Mouse (Mus musculus): ENCODE results near the gene Samd5. TPM values are rescaled to one million over a fixed set of nuclear protein-coding genes. Genes with fewer than 3 reads are reported as not detected.

Gene Samd5
- polyA plus RNA-seq, 1 experiment from 2014 or later, result 15.3 TPM

GRCm38 (mm10) chr10:9676418-9676786 lies 1.4 kb upstream of the Samd5 start:
- H3K4me3 ChIP-seq (ENCODE audit: low read depth, low read length), result no peak overlapping the region

GRCm38 (mm10) chr10:9675550-9676417 lies 776 bp upstream of the Samd5 start:
- no peaks in the 10 kb centered on the region for H3K36me3 ChIP-seq (ENCODE audit: insufficient read depth)
- no peak for TF ChIP-seq CTCF (IDR thresholded peaks at IDR 0.05; ENCODE audit: low read depth)
- DNase-seq (peak; percentile 56), ATAC-seq (ENCODE audit: insufficient read depth) (peak; percentile 64)
- H3K27ac ChIP-seq (ENCODE audit: low read depth), result no peak overlapping the region
- WGBS, result 5% methylated on average over 36 of the region's 36 CpGs
- H3K9me3 ChIP-seq (ENCODE audit: low read depth, low read length), result no peaks in the 10 kb centered on the region
- H3K9ac ChIP-seq, result peak overlapping the region; percentile 64
- H3K4me3 ChIP-seq (ENCODE audit: low read depth, low read length), result peak overlapping the region; percentile 71
- H3K27me3 ChIP-seq (ENCODE audit: insufficient read depth, low read length), result no peaks in the 10 kb centered on the region
- no peaks in the 10 kb centered on the region for H3K4me1 ChIP-seq (ENCODE audit: insufficient read depth)
- peak overlapping the region; percentile 93 for H3K4me2 ChIP-seq

More at GRCm38 (mm10) chr10:9676418-9676786, 1.4 kb upstream of the Samd5 start:
- no peak overlapping the region for H3K27ac ChIP-seq (ENCODE audit: low read depth)
- H3K27me3 ChIP-seq (ENCODE audit: insufficient read depth, low read length), result no peaks in the 10 kb centered on the region
- peak overlapping the region; percentile 93 for H3K4me2 ChIP-seq
- no peaks in the 10 kb centered on the region for H3K4me1 ChIP-seq (ENCODE audit: insufficient read depth)
- H3K36me3 ChIP-seq (ENCODE audit: insufficient read depth), result no peaks in the 10 kb centered on the region
- no peak for TF ChIP-seq CTCF (IDR thresholded peaks at IDR 0.05; ENCODE audit: low read depth)
- peak; percentile 10 for DNase-seq
- no peak overlapping the region for H3K9ac ChIP-seq
- ATAC-seq (ENCODE audit: insufficient read depth), result no peak
- H3K9me3 ChIP-seq (ENCODE audit: low read depth, low read length), result no peaks in the 10 kb centered on the region
- 11% methylated on average over 7 of the region's 7 CpGs for WGBS

- Histone ChIP-seq H3K27ac (ENCODE audit: low read depth) (no peak overlapping the region), H3K4me3 (ENCODE audit: low read depth, low read length) (peak overlapping the region; percentile 71), H3K4me2 (peak overlapping the region; percentile 93), H3K4me1 (ENCODE audit: insufficient read depth) (no peaks in the 10 kb centered on the region), H3K27me3 (ENCODE audit: insufficient read depth, low read length) (no peaks in the 10 kb centered on the region), H3K9me3 (ENCODE audit: low read depth, low read length) (no peaks in the 10 kb centered on the region), H3K36me3 (ENCODE audit: insufficient read depth) (no peaks in the 10 kb centered on the region), H3K9ac (no peak overlapping the region)
- DNase-seq (no peak), ATAC-seq (ENCODE audit: insufficient read depth) (no peak)
- no peak for TF ChIP-seq CTCF (IDR thresholded peaks at IDR 0.05; ENCODE audit: low read depth)
Observed at GRCm38 (mm10) chr10:9673276-9673675, 1.7 kb downstream of the Samd5 start.

DNA sequence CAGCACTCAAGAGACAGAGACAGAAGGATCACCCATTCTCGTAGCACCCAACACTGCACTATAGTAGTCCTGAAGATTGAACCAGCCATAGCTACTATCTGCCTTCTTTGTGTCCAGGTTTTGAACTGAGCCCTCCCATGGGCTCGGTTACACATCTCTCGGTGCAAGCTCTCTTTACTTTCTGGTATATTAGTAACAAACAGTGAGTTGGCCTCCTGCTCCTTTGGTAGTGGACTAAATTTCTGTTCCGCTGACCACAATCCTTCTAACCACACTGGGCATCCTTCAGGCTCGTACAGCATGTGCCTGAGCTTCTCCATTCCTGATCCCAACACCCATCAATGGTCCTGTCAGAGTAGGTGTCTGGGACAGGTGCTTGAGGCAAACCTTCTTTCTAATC lies 2.3 kb downstream of the Samd5 start:
- Histone ChIP-seq H3K4me1 (ENCODE audit: insufficient read depth) (no peaks in the 10 kb centered on the region), H3K4me2 (peak overlapping the region; percentile 93), H3K9me3 (ENCODE audit: low read depth, low read length) (no peaks in the 10 kb centered on the region), H3K9ac (no peak overlapping the region; the same call in 1 of the 2 replicates), H3K4me3 (ENCODE audit: low read depth, low read length) (peak overlapping the region; percentile 71), H3K27me3 (ENCODE audit: insufficient read depth, low read length) (no peaks in the 10 kb centered on the region), H3K27ac (ENCODE audit: low read depth) (no peak overlapping the region), H3K36me3 (ENCODE audit: insufficient read depth) (no peaks in the 10 kb centered on the region)
- ATAC-seq (ENCODE audit: insufficient read depth) (no peak), DNase-seq (no peak)
- TF ChIP-seq CTCF (IDR thresholded peaks at IDR 0.05; ENCODE audit: low read depth), result no peak
- WGBS, result 83% methylated on average over 5 of the region's 5 CpGs

- ATAC-seq (ENCODE audit: insufficient read depth) (no peak), DNase-seq (peak; percentile 72)
- TF ChIP-seq CTCF (IDR thresholded peaks at IDR 0.05; ENCODE audit: low read depth), result no peak
- H3K27me3 ChIP-seq (ENCODE audit: insufficient read depth, low read length), result no peaks in the 10 kb centered on the region
- H3K9ac ChIP-seq, result no peak overlapping the region
- H3K4me2 ChIP-seq, result no peak overlapping the region
- H3K27ac ChIP-seq (ENCODE audit: low read depth), result no peak overlapping the region
- H3K9me3 ChIP-seq (ENCODE audit: low read depth, low read length), result no peaks in the 10 kb centered on the region
- H3K36me3 ChIP-seq (ENCODE audit: insufficient read depth), result no peaks in the 10 kb centered on the region
- H3K4me3 ChIP-seq (ENCODE audit: low read depth, low read length), result no peak overlapping the region
- 67% methylated on average over 6 of the region's 6 CpGs for WGBS
- H3K4me1 ChIP-seq (ENCODE audit: insufficient read depth), result no peaks in the 10 kb centered on the region
Observed at GRCm38 (mm10) chr10:9670351-9670750, 4.7 kb downstream of the Samd5 start.

DNA sequence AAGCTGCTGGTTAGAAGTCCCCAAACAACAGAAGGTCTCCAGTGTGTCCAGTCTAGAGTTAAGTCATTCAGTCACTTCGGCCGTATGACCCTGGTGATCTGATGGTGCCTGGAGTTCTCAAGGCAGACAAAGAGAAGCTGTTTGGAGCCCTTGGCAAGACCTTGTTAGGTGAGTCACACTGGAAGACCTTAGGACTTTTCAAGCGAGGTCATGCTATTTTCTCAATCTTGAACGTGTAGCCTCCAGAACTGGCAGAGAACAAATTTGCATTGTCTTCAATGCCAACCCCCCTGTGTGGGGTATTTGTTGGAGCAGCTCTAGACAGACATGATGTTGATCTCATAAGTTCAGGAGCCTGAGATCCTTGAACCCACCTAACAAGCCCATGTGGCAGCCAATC lies 6.2 kb downstream of the Samd5 start:
- Histone ChIP-seq H3K27ac (ENCODE audit: low read depth) (no peak overlapping the region), H3K27me3 (ENCODE audit: insufficient read depth, low read length) (no peaks in the 10 kb centered on the region), H3K4me1 (ENCODE audit: insufficient read depth) (no peaks in the 10 kb centered on the region), H3K9ac (no peak overlapping the region), H3K4me3 (ENCODE audit: low read depth, low read length) (no peak overlapping the region), H3K9me3 (ENCODE audit: low read depth, low read length) (no peaks in the 10 kb centered on the region), H3K36me3 (ENCODE audit: insufficient read depth) (no peaks in the 10 kb centered on the region), H3K4me2 (no peak overlapping the region)
- no peak for TF ChIP-seq CTCF (IDR thresholded peaks at IDR 0.05; ENCODE audit: low read depth)
- DNase-seq (no peak), ATAC-seq (ENCODE audit: insufficient read depth) (no peak)
- 75% methylated on average over 4 of the region's 4 CpGs for WGBS

- H3K4me3 ChIP-seq (ENCODE audit: low read depth, low read length), result no peak overlapping the region
- no peaks in the 10 kb centered on the region for H3K36me3 ChIP-seq (ENCODE audit: insufficient read depth)
- H3K4me2 ChIP-seq, result no peak overlapping the region
- no peaks in the 10 kb centered on the region; the same call in 1 of the 2 replicates for H3K4me1 ChIP-seq (ENCODE audit: insufficient read depth)
- no peak overlapping the region for H3K27ac ChIP-seq (ENCODE audit: low read depth)
- WGBS, result 78% methylated on average over 5 of the region's 5 CpGs
- no peaks in the 10 kb centered on the region for H3K9me3 ChIP-seq (ENCODE audit: low read depth, low read length)
- no peak for DNase-seq
- ATAC-seq (ENCODE audit: insufficient read depth), result no peak
- no peaks in the 10 kb centered on the region for H3K27me3 ChIP-seq (ENCODE audit: insufficient read depth, low read length)
- TF ChIP-seq CTCF (IDR thresholded peaks at IDR 0.05; ENCODE audit: low read depth), result no peak
- no peak overlapping the region for H3K9ac ChIP-seq
Observed at GRCm38 (mm10) chr10:9652946-9653345, 22.1 kb downstream of the Samd5 start.

Measured in lung, embryonic 14.5 days (tissue).